Mouse (Mus musculus) cerebellum, postnatal 10 days (tissue): ENCODE results near the gene Tnfrsf26.
"Not testable (repeated sequence)": the region's sequence is repeated elsewhere in the genome, so short reads cannot be mapped to it uniquely, and the experiment has no call there.

ENCODE experiments used
- DNase-seq, 2 experiments: peaks; one replicate each; pipeline ENCODE4 v3.0.0; 2021; ENCODE audit warnings: mixed read lengths in 2 of 2

The Tnfrsf26 gene

DNA sequence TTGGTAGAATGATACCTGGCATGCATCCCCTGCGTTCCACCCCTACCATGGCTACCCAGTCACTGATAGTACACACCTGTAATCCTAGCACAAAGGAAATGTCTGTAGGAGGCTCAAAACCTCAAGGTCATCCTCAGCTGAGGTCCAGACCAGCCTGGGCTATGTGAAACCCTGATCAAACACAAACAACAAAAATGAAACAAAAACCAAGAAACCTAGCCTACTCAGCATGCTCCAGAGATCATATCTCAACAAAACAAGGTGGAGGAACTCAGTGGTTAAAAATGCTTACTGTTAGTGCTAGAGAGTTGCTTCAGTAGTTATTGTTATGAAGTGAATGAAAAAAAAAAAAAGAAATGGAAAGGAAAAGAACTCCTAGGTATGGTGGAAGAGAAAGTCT is at the start of gene Tnfrsf26:
Gene Tnfrsf26 (minus strand): TSS at position 183 of the 400 bp plus-strand sequence.
- no peak for DNase-seq

DNA sequence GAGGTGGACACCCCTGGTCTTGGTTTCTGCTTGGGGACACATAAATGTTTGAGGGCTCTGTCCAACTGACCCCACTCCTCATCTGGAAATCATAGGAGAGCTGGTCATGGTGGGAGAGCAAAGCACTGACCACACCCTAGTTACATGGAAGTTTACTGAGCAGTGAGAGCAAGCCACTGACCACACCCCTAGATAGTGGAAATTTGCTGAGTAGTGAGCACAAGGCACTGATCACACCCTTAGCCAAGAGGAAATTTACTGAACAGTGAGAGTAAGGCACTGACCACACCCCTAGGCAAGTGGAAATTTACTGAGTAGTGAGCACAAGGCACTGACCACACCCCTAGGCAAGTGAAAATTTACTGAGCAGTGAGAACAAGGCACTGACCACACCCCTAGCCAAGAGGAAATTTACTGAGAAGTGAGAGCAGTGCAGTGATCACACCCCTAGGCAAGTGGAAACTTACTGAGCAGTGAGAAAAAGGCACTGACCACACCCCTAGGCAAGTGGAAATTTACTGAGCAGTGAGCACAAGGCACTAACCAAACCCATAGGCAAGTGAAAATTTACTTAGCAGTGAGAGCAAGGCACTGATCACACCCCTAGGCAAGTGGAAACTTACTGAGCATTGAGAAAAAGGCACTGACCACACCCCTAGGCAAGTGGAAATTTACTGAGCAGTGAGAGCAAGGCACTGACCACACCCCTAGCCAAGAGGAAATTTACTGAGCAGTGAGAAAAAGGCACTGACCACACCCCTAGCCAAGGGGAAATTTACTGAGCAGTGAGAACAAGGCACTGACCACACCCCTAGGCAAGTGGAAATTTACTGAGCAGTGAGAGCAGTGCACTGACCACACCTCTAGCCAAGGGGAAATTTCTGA is 38.1 kb upstream of the Tnfrsf26 start:
- no peak for DNase-seq

DNA sequence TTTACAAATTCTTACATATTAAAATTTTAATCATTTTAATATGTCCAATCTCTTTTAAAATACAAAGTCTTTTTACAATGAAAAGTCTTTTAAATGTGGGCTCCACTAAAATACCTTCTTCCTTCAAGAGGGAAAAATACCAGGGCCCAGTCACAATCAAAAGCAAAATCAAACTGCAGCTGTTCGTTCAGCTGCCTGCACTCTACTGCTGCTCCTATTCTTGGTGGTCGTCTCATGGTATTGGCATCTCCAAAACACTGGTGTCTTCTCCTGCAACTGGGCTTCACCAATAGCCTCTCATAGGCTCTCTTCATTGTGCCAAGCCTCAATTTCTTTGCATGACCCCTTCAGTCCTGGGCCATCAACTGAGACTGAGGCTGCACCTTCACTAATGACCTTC is 34.9 kb upstream of the Tnfrsf26 start:
- DNase-seq: no peak

DNA sequence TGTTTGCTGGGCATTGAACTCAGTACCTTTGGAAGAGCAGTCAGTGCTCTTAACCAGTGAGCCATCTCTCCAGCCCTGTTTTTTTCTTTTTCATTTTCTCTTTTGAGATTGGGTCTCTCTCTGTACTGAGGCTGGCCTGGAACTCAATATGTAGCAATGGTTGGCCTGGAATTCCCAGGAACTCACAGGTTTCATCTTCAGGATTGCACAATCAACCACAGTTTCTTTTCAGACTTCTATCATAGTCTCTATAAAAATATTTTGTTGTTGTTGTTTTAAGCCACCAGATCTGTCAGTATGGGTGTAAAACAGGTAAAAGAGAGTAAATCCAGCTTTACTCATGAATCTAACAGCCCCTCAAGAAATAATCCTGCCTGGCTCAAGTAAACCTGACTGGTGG is 32.3 kb upstream of the Tnfrsf26 start:
- DNase-seq: no peak

DNA sequence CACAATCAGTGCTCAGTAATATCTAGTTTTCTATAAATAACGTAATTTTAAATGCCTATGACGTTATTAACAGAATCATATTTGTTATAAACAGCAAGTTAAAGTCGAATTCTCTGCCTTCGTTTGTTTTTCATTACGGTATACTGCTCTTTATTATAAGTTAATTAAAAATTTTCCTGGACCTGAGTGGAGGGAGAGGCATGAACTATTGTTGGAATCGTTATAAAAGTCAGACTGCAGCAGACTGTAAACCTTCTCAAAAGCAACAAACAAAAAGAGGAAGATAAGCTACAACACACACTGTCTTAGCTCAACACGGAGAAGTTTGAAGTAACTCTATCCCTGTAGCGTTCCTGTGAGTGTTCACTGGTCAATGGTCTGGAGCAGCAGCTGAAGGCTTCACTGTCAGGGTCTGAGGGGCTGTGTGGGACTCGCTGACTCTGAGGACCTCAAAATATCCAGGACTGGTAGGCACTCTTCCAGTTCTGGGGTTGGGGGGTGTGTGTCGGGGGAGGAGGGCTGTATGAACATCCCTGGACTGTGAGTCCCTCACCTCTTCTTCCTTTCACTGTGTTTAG is 21.3 kb upstream of the Tnfrsf26 start:
- not testable (repeated sequence) for DNase-seq

DNA sequence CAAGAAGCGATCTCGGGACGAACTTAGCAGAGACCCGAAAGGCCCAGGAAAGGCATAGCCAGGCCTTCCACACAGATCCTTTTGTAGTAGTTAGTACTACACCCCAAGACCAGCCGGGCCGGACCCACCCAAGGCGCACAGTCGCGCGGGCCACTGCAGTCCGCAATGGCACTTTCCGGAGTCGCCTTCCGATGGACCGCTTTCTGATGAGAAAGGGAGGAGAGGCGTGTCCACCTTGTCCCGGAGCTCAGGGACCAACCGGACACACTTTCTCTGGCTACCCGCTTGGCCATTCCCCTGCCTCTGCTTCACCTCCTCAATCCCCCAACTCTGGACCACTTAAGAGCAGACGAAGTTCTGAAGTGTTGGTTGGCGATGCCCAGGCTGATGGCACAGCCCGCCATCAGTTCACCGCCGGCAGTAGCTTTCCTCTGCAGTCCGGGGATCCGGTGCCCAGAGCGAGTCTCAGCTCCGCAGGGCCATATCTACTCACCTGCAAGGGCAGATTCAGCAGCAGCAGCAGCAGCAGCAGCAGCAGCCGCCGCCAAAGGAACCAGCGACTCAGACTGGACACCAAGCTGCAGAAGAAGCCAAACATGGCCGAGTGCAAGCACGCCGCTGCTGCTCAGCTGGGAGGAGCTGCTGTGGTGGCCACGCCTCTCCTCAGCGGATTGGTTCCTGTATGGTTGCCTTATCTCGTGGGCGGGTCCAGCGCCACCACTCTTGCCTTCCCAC is 20.7 kb upstream of the Tnfrsf26 start, which contains the start of gene Tnfrsf22:
Gene Tnfrsf22 (minus strand): TSS at position 628 of the 735 bp plus-strand sequence.
- DNase-seq: peak; percentile 81 to 86

DNA sequence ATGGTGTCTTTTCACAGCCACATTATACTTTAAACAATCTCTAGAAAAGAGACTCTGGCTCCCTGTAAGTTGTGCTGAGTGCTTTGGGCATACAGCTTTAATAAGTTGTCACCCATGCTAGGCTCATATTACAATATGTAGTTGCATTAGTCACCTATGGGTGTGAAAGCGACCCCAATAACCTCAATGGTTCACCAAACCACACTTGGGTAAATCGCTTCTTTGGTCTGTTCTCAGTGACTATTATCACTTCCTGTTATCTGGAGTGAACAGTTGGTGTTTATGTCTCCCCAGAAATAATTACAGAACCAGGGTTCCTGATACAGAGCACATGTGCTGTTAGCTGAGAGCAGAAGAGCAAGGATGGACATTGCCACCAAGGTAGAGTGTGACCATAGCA is 15.4 kb upstream of the Tnfrsf26 start:
- not testable (repeated sequence) for DNase-seq

DNA sequence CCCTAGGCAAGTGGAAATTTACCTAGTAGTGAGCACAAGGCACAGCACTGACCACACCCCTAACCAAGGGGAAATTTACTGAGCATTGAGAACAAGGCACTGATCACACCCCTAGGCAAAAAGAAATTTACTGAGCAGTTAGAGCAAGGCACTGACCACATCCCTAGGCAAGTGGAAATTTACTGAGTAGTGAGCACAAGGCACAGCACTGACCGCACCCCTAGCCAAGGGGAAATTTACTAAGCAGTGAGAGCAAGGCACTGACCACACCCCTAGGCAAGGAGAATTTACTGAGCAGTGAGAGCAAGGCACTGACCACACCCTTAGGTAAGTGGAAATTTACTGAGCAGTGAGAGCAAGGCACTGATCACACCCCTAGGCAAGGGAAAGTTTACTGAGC is 8.2 kb upstream of the Tnfrsf26 start:
- DNase-seq: no peak

DNA sequence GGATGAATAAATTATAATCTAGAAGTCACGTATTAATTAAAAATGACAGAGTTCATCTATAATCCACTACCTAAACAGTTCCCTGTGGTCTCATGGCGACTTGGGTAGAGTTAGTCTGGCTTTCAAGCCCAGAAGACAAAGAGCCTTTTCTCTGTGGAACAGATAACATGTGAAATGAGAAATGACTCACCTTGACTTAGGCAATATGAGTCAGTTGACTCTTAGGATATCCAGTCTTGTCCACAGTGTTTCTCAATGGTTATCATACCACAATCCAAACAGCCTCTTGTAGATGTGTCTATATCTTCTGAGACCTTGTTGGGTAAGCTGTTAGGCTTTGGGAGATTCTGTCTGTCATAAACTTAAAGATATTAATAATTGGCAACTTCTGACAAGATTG is 3.0 kb upstream of the Tnfrsf26 start:
- DNase-seq: no peak

DNA sequence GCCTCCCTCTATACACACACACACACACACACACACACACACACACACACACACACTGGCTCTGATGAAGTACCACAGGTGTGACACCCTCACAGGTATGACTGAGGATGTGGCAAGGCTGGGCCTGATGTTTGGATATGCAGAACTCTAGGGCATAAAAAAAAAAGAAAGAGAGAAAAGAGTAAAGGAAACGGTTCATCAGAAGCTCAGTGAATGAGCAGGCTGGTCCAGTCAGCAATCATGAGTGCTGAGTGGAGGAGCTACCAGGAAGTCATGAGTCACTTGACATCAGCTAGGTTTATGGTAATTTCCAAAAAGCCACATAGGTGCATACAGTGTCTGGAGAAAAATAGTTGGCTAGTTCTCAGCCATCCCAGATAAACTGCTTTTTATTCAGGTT is 979 bp upstream of the Tnfrsf26 start:
- DNase-seq: no peak

DNA sequence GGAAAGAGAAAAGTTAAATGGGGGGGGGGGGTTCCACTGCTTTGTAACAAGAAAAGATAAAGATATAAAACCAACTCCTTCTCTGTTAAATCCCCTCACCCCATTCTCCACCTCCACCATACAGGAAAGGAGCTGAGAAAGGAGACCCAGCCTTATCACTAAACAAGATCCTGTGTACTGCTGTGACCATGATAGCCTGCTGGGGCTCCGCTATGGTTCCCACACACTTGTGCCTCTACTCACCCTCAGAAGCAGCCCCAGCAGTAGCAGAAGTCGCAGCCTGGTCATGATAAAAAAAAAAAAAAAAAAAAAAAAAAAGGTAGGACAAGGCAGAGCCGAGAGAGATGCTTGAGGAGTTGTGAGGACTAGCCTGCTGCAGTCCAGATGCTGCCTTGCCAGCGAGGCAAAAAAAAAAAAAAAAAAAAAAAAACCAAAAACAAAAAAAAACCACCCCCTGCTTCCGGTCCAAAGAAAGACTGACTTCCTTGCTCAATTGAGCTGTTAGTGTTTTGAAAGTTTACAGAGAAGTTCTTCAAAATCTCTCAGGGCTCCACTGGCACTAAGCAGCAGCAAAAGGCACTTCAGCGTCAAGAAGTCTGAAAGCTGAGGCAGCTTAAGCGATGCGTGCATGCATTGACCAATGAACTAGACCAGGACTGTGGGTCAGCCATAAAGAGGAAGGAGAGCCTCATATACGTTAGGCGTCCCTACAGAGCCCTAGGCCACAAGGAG is 801 bp downstream of the Tnfrsf26 start:
- no peak for DNase-seq

DNA sequence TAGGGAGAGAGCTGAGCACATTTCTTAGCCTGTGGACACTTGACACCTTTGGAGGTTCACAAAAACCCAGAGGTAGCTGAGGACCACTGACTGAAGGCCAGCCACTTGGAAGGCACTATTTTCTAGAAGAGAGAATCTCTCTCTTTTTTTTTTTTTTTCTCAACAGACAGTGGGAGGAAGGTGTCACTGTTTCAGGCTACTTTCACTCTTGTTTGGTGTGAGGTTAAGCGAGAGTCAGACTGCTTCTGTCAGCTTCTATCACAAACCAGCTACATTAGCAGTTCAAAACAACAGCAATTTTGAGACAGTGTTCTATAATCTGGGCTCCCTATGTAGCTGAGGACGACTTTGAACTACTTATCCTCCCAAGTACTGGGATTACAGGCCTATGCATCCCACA is 2.3 kb downstream of the Tnfrsf26 start:
- DNase-seq: no peak

DNA sequence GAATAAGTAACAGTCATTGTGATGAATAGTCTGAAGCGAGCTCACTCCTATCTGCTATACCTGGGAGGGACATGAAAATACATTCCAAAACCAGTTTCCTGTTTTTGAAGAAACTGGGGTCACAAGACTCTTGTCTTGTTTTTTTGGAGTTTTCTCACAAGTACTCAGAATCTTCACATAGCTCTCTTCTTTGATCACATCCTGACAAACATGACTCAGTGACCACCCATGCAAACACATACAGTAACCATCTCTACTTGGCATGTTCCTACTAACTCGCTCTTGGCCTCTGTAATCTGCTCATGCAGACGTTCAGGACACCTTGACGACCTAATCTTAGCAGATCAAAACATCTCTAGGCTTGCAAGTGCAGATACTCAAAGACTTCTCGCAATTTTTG is 3.4 kb downstream of the Tnfrsf26 start:
- DNase-seq: no peak

DNA sequence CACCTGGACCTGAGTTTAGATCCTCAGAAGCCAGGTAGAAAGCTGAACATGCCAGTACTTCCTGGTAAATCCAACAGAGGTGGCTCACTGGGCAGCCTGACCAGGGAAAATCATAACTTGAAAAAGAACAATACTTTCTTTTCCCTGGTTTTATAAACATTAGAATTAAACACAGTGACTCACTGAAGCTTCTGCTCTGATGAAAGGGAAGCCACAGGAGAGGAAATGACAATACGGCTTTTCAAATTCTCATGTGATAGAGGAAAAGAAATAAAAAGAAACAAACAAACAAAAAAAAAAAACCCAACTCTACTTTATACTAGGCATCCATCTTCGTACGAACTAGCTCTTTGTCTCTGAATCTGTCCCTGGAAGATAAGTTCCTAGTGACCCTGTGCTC is 4.0 kb downstream of the Tnfrsf26 start:
- DNase-seq: no peak

DNA sequence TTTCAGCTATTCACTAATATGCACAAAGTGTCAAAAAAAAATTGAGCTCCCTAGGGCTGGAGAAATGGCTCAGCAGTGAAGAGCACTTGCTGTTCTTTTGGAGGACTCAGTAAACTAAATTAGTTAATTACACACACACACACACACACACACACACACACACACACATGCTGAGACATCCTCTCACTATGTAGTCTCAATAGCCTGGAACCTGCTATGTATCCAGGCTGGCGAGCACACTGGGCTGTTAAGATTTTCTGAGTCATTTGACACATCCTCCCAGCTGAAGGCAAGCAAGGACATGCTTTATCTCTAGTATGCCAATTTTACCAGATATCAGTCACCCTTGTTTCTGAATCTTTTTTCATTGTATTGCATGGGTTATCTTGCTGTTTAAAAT is 7.6 kb downstream of the Tnfrsf26 start:
- peak in 1 of 2 experiments; percentile 17 for DNase-seq

DNA sequence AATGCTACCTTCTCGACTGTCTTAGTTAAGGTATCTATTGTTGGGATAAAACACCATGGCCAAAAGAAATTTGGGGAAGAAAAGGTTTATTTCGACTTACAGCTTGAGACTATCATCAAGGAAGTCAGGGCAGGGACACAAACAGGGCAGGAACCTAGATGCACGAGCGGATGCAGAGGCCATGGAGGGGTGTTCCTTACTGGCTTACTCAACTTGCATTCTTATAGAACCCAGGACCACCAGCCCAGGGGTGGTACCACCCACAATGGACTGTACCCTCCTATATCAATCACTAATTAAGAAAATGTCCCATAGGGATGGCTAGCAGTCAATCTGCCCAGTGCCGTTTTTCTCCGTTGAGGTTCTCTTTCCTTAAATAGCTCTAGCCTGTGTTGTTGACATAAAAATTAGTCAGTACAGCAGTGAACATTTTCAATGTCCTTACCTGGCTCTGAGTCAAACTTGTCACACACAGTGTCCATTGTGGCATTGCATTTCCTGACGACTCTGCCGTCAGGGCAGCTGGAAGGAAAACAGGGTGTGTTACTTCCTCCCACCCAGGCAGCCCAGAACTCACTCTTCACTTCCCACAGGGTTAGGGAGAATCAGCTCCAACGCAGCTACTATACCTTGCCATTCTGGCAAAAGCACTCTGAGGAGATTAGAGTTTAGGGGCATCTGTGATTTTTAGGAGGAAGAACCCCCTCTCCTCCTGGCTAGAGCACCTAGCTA is 14.0 kb downstream of the Tnfrsf26 start:
- no peak for DNase-seq

DNA sequence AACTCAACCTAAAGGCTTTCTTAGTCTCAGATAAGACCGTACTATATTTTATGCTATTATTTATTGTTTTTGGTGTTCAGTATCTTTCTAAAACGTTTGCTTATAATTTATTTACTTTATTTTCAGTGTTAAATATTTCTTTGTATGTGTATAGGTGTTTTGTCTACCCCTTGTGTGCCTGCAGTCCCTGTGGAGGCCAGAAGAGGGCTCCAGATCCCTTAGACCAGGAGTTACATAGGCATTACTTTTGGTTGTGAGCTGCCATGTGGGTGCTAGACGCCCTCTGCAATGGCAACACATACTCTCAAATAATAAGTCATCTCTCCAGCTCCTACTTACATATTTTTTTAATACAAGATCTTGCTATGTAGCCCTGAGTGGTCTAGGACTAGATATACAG is 16.3 kb downstream of the Tnfrsf26 start:
- no peak for DNase-seq

DNA sequence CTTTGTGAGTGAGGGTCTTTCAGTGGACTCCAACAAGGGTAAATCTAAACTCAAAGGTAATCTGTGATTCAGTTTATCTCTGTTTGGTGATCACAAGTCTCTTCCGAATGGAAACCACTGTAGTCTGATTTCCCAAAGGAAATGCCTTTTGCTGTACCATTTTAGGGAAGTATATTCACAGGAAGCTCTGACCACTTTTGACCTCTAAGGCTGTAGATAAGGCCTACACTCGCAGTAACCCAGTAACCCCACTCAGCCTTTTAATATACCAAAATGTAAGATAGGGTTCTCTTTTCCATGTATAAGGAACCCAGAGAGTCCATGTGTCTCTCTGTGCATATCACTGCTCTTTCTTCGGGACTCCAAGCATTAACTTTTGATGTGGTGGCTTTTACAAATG is 23.2 kb downstream of the Tnfrsf26 start:
- no peak for DNase-seq

DNA sequence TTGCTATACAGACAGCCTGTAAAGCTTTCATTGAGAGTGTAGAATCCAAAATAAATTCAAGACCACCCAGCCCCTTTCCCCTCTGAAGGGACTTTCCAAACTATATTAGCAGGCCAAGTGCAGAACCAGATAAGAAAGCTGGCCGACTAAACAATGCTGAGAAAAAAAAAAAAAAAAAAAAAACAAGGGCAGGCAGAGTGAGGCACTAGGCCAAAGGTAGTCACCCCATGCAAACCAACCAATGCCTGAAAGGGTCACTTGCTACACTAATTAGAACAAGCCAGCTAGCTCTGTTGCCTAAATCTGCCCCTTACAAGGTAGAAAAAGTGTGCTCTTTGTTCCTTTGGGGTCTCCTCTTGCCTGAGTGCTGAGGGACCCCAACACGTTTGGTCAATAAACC is 23.6 kb downstream of the Tnfrsf26 start:
- DNase-seq: no peak

DNA sequence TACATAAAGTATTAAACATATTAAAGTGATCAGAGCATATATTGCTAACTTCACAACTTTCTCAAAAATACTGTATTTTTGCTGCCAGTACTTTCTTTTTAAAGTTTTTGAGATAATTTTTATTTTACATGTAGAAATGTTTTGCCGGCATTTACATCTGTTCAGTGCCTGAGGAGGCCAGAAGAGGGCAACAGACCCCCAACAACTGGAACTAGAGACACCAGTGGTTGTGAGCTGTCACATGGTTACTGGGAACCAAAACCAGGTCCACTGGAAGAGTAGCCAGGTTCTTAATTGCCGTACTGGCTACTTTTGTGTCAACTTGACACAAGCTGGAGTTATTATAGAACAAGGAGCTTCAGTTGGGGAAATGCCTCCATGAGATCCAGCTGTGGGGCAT is 26.8 kb downstream of the Tnfrsf26 start:
- DNase-seq: no peak

DNA sequence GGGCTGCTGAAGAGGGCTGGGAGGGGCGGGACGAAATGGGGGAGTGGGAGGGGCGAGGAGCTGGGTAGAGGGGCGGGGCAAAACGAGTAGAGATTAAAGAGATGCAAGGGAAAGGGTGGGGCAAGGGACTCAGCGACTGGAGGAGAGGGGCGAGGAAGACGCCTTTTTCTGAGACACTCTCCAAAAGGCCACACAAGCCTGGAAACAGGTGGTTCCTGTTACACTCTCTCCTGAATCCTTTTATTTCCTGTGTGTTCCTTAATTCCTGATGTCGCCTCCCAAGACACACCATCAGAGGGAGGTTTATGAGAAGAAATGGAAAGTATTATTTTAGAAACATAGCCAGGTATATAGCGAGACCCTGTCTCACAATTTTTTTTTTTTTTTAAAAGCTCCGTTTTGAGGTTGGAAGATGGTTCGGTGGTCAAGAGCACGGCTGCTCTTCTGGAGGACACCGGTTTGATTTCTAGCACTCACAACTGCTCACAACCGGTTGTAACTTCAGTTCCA is 28.2 kb downstream of the Tnfrsf26 start:
- no peak for DNase-seq
